Mouse (Mus musculus) hindbrain, embryonic 15.5 days (tissue): ENCODE measurements around the gene Commd7. TPM values are rescaled to one million over a fixed set of nuclear protein-coding genes. Genes with fewer than 3 reads are reported as not detected.
A peak's percentile ranks its signal among the peaks of the same experiment; 100 is the strongest.

Experiments used
- ATAC-seq: fragments of 200-750 bp; cut with Nextera tagmentation; 2 replicates; pipeline ENCODE4 v1.8.0; 2017; ENCODE audit warnings: low read depth, moderate number of reproducible peaks, moderate TSS enrichment; ENCODE audit not compliant: low FRiP score
- H3K27ac ChIP-seq: fragments of 300-500 bp; sonication (generic); replicated peaks from 2 replicates; pipeline ENCODE4 v1.5.1; 2015; ENCODE audit warnings: mild to moderate bottlenecking, inconsistent platforms
- H3K27me3 ChIP-seq: fragments of 300-500 bp; sonication (generic); 2 replicates; pipeline ENCODE4 v1.6.1; 2015; ENCODE audit warnings: control low read depth, inconsistent platforms
- H3K36me3 ChIP-seq: fragments of 300-500 bp; sonication (generic); 2 replicates; pipeline ENCODE4 v1.6.1; 2015; ENCODE audit warnings: control low read depth, inconsistent platforms
- H3K4me1 ChIP-seq: fragments of 300-500 bp; sonication (generic); replicated peaks from 2 replicates; pipeline ENCODE4 v1.6.1; 2015; ENCODE audit warnings: control low read depth, inconsistent platforms
- H3K4me2 ChIP-seq: fragments of 300-500 bp; sonication (generic); 2 replicates; pipeline ENCODE4 v1.6.1; 2015; ENCODE audit warnings: moderate library complexity, mild to moderate bottlenecking, inconsistent platforms
- H3K4me3 ChIP-seq: fragments of 300-500 bp; sonication (generic); 2 replicates; pipeline ENCODE4 v1.5.1; 2015; ENCODE audit warnings: mild to moderate bottlenecking, inconsistent platforms
- H3K9ac ChIP-seq: fragments of 300-500 bp; sonication (generic); 2 replicates; pipeline ENCODE4 v1.6.1; 2015; ENCODE audit warnings: inconsistent platforms
- H3K9me3 ChIP-seq: fragments of 300-500 bp; sonication (generic); 2 replicates; pipeline ENCODE4 v1.6.1; 2016; ENCODE audit warnings: control low read depth, inconsistent platforms
- WGBS: fragments of 180-500 bp; shearing (Covaris S2); methylation state at CpG from one replicate; pipeline ENCODE4 v1.1.7; 2015; 5-methylcytosine and 5-hydroxymethylcytosine counted together
- polyA plus RNA-seq: library from polyadenylated mRNA; unstranded; fragments of >200 nt; fragmentation: Nextera tagmentation; extraction: Ambion mirVana; gene quantifications from 2 replicates; pipeline ENCODE4 v1.2.1, GENCODE M21; 2015

Commd7 gene
- polyA plus RNA-seq, 1 experiment from 2014 or later = 89.9 TPM

DNA sequence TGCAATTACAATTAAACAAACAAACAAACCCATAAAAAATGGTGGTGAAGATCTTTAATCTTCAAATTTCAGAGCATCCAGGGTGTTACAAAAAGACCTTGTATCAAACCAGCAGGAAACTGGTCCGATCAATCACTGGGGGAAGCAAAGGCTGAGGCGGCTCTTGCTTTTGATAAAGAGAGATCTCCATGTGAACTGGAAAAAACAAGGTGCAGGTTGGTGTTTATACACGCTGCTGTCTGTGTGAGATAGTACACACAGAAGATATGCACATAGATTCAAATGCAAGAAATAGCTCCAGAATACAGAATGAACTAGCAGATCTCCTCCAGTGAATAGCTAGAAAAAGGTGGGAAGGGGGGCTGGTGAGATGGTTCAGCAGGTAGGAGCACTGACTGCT, 15.7 kb downstream of the Commd7 start:
- WGBS = 93% methylated on average over 3 of the region's 3 CpGs
- ATAC-seq = no peak
- no peak overlapping the region for H3K9ac ChIP-seq
- no peaks in the 10 kb centered on the region for H3K9me3 ChIP-seq
- H3K4me3 ChIP-seq = no peak overlapping the region
- no peak overlapping the region for H3K4me2 ChIP-seq
- H3K4me1 ChIP-seq = peaks cover 7% of the 10 kb centered on the region
- H3K36me3 ChIP-seq = peaks cover 46% of the 10 kb centered on the region
- H3K27ac ChIP-seq = no peak overlapping the region
- H3K27me3 ChIP-seq = no peaks in the 10 kb centered on the region

DNA sequence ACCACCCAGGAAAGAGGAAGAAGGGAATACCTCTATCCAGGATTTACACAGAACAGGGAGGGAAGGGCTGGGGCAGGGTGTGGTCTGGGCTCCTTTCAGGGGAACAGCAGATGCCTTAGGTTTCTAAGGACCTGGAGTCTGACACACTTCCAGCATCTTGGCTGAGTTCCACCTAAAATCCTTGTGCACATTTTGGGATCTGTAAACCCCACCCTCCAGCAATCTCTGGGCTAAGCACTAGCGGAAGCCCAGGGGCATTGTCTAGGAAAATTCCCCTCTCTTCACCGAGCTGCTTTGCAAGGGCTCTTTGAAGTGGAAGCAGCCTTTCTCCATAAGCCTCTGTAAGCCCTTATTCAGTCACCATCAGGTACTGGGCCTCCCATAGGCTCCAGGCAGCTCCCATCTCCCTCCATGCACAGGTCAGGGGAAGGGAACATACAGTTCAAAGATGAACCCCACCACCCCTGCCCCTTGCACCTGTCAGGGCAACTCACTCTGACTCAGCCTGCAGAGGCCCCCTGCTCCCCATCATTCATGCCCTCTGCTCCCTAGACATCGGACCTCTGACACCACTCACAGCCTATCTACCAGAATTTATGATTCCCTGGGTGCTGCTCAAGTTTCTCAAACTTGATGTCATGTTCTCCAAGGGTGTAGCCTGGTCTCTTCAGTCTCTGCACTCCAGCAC, 19.8 kb downstream of the Commd7 start:
- ATAC-seq = no peak
- no peak overlapping the region for H3K9ac ChIP-seq
- peaks cover 6% of the 10 kb centered on the region; the same call in 1 of the 2 replicates for H3K36me3 ChIP-seq
- H3K27me3 ChIP-seq = no peaks in the 10 kb centered on the region
- H3K9me3 ChIP-seq = no peaks in the 10 kb centered on the region
- H3K4me1 ChIP-seq = peaks cover 31% of the 10 kb centered on the region
- H3K4me3 ChIP-seq = no peak overlapping the region
- H3K27ac ChIP-seq = no peak overlapping the region
- 45% methylated on average over 3 of the region's 3 CpGs for WGBS
- H3K4me2 ChIP-seq = no peak overlapping the region

DNA sequence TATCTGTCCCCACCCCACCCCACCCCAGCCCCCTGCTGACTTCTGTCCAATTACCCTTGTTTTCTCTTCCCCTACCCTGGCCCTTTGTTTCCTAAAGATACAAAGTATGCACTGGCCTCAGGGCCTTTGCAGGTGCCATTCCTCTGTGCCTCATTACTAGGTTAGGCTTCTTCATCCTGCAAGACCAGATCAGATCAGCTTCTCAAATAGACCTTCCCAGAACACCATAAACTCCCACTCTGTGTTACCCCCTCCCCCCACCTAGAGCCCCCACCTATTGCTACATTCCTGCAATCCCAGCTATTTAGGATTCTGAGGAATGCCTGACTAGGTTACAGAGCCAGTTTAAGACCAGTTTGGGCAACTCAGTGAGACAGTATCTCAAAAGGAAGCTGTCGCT, 20.8 kb downstream of the Commd7 start:
- Histone ChIP-seq H3K4me3 (no peak overlapping the region), H3K9me3 (no peaks in the 10 kb centered on the region), H3K4me1 (peaks cover 31% of the 10 kb centered on the region), H3K36me3 (no peaks in the 10 kb centered on the region; the same call in 1 of the 2 replicates), H3K9ac (no peak overlapping the region), H3K4me2 (no peak overlapping the region), H3K27me3 (no peaks in the 10 kb centered on the region), H3K27ac (no peak overlapping the region)
- 100% methylated on average over 1 of the region's 1 CpGs for WGBS
- ATAC-seq = no peak

- ATAC-seq = 0 out of 2 replicates have a peak, but pooled peaks have one; percentile 2
These were observed 21.3 kb downstream of the Commd7 start for GRCm38 (mm10) chr2:153611241-153611630.

DNA sequence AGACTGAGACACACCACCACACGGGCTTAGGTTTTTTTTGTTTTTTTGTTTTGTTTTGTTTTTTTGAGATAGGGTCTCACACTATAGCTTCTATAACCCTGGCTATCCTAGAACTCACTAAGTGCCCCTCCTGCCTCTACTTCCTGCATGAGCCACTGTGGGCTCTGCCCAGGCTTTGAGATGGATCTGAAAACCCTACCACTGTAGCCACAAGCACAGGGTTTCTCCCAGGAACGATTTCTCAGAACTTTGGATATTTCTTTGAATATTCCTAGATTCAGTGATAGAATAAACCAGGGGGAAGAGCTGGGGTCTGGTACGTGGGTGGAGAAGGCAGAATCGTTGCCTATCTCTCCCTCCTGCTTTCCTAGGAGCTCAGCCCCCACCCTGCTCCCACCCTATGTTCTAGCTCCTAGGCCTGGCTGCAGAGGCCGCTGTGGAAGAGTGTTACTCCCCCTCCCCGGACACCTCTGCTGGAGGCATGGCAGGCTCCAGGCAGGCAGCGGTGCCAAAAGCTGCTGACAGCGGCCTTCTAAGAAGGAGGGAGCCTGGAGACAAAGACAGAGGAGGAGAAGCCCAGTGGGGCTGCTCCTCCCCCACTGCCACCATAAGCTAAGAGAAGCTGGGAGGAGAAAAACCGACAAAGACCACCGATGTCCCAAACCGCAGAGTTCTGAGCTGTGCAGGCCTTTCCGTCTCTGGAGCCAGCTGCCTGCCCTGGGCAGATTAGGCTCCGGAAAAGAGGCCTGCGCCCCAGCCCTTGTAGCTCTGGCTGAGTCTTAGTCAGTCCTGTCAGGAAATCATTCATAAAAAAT, 21.9 kb downstream of the Commd7 start:
- 14% methylated on average over 14 of the region's 14 CpGs for WGBS

More at GRCm38 (mm10) chr2:153611241-153611630, 21.3 kb downstream of the Commd7 start:
- no peaks in the 10 kb centered on the region; the same call in 1 of the 2 replicates for H3K36me3 ChIP-seq
- 57% methylated on average over 7 of the region's 7 CpGs for WGBS
- no peaks in the 10 kb centered on the region for H3K27me3 ChIP-seq
- peak overlapping the region; percentile 57 for H3K27ac ChIP-seq
- H3K4me3 ChIP-seq = no peak overlapping the region
- H3K4me1 ChIP-seq = peaks cover 31% of the 10 kb centered on the region
- H3K9ac ChIP-seq = no peak overlapping the region
- no peak overlapping the region for H3K4me2 ChIP-seq
- no peaks in the 10 kb centered on the region for H3K9me3 ChIP-seq

DNA sequence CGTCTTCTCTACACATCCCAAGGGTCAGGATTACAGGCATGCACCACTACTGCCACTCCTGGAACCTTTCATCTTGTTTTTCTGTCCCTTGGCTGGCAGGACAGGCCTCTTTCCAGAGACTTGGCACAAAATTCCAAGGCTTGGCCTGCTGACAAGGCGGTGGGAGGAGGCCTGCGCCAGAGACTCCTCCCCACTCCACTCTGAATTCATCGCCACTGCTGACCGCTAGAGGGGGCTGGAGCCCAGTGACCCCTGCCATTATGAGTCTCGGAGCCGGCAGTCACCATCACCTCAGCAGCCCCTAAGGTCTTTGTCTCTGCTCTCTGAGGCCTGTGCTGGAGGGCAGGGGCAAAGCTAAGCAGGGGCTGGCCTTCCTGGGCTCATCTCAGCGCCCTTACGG, 23.0 kb downstream of the Commd7 start:
- Histone ChIP-seq H3K9ac (no peak overlapping the region), H3K4me1 (peaks cover 31% of the 10 kb centered on the region), H3K9me3 (no peaks in the 10 kb centered on the region), H3K4me3 (no peak overlapping the region), H3K36me3 (no peaks in the 10 kb centered on the region), H3K4me2 (no peak overlapping the region), H3K27ac (no peak overlapping the region), H3K27me3 (no peaks in the 10 kb centered on the region)
- WGBS = 10% methylated on average over 9 of the region's 9 CpGs
- ATAC-seq = peak; percentile 39

More for the DNA sequence above, 21.9 kb downstream of the Commd7 start:
- no peaks in the 10 kb centered on the region for H3K9me3 ChIP-seq
- H3K27ac ChIP-seq = peak overlapping the region; percentile 57
- peak; percentile 70 for ATAC-seq
- H3K9ac ChIP-seq = no peak overlapping the region
- H3K4me3 ChIP-seq = no peak overlapping the region
- no peak overlapping the region for H3K4me2 ChIP-seq
- H3K27me3 ChIP-seq = no peaks in the 10 kb centered on the region
- H3K36me3 ChIP-seq = no peaks in the 10 kb centered on the region; the same call in 1 of the 2 replicates
- peaks cover 31% of the 10 kb centered on the region for H3K4me1 ChIP-seq

- Histone ChIP-seq H3K4me3 (no peak overlapping the region), H3K4me2 (no peak overlapping the region), H3K9me3 (no peaks in the 10 kb centered on the region), H3K36me3 (no peaks in the 10 kb centered on the region), H3K4me1 (peaks cover 31% of the 10 kb centered on the region), H3K27ac (no peak overlapping the region), H3K27me3 (no peaks in the 10 kb centered on the region), H3K9ac (no peak overlapping the region)
- ATAC-seq = no peak
- 48% methylated on average over 8 of the region's 8 CpGs for WGBS
These were observed 23.5 kb downstream of the Commd7 start for GRCm38 (mm10) chr2:153609058-153609457.

GRCm38 (mm10) chr2:153607870-153608515, 24.6 kb downstream of the Commd7 start:
- H3K4me3 ChIP-seq = no peak overlapping the region
- no peak overlapping the region for H3K4me2 ChIP-seq
- H3K4me1 ChIP-seq = peaks cover 30% of the 10 kb centered on the region
- peak; percentile 28; the same call in 1 of the 2 replicates for ATAC-seq
- no peak overlapping the region for H3K9ac ChIP-seq
- H3K36me3 ChIP-seq = no peaks in the 10 kb centered on the region
- no peak overlapping the region for H3K27ac ChIP-seq
- WGBS = 60% methylated on average over 13 of the region's 13 CpGs
- no peaks in the 10 kb centered on the region for H3K27me3 ChIP-seq
- no peaks in the 10 kb centered on the region for H3K9me3 ChIP-seq

DNA sequence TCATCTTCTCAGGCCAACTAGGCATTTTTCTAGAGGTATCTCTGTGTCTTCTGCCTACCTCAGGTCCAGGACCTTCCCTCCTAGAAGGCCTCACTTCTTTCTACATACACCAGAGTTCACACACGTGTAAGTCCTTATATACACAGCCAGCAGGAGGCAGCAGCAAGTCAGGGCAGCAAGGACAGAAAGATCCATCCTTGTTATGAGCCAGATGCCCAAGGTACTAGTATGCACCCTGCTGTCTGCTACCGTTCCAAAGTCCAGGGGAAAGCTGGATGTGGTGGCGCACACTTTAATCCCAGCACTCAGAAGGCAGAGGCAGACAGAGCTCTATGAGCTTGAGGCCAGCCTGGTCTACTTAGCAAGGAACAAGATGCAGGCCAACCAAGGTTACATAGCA, 26.2 kb downstream of the Commd7 start:
- Histone ChIP-seq H3K27ac (no peak overlapping the region), H3K27me3 (no peaks in the 10 kb centered on the region), H3K4me1 (peaks cover 26% of the 10 kb centered on the region), H3K4me2 (no peak overlapping the region), H3K9me3 (no peaks in the 10 kb centered on the region), H3K4me3 (no peak overlapping the region), H3K36me3 (no peaks in the 10 kb centered on the region), H3K9ac (no peak overlapping the region)
- 80% methylated on average over 3 of the region's 3 CpGs for WGBS
- no peak for ATAC-seq

- no peaks in the 10 kb centered on the region for H3K36me3 ChIP-seq
- no peak overlapping the region for H3K4me3 ChIP-seq
- H3K9me3 ChIP-seq = no peaks in the 10 kb centered on the region
- H3K27ac ChIP-seq = no peak overlapping the region
- no peak for ATAC-seq
- H3K27me3 ChIP-seq = no peaks in the 10 kb centered on the region
- no peak overlapping the region for H3K4me2 ChIP-seq
- WGBS = 41% methylated on average over 4 of the region's 4 CpGs
- peaks cover 17% of the 10 kb centered on the region for H3K4me1 ChIP-seq
- H3K9ac ChIP-seq = no peak overlapping the region
These were observed 28.9 kb downstream of the Commd7 start for GRCm38 (mm10) chr2:153603724-153604123.

GRCm38 (mm10) chr2:153600667-153601648, 31.6 kb downstream of the Commd7 start:
- H3K27ac ChIP-seq = peak overlapping the region; percentile 54
- WGBS = 31% methylated on average over 16 of the region's 16 CpGs
- H3K27me3 ChIP-seq = no peaks in the 10 kb centered on the region
- no peak overlapping the region for H3K4me3 ChIP-seq
- peaks cover 17% of the 10 kb centered on the region for H3K4me1 ChIP-seq
- H3K4me2 ChIP-seq = no peak overlapping the region
- ATAC-seq = peak; percentile 62; the same call in 1 of the 2 replicates
- H3K9me3 ChIP-seq = no peaks in the 10 kb centered on the region
- no peaks in the 10 kb centered on the region for H3K36me3 ChIP-seq
- no peak overlapping the region for H3K9ac ChIP-seq
